ENCODE assay signal across 13 mouse cellular contexts in the genomic region with DNA sequence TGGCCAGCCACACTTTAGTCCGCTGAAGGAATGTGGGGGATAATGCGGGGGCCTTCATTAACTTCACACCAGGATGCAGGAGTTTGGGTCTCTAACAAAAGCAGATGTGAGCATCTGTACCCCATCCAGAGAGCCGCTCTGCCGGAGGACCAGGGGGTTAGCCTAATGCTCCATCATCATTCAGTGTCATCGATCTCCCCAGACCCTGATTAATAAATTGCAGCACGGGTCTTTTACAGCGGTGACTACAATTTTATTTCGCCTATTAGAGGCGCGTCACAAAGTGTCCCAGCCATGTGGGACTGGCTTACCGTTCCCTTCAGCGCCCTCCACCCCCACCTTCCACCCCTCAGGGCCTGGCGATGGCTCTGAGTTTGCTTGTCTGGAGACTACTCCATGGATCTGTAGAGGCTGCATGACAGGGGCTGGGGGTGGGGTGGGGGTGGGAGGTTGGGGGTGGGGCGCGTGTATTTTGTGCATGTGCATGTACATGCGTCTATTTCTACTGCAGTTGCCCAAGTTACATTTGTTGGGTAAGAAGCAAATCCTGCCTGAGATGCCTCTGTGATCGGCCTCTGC.
DNase-seq lines count a peak whose midpoint lies in the region; ATAC-seq and TF ChIP-seq lines count a peak whose summit lies in the region.
"Had no signal": no experiment of that assay in that cellular context is flagged by ENCODE, and none has a peak within 500 bp of the region (broad histone marks: within the 10 kb centered on the region; RNA-seq: fewer than 3 reads in every experiment).

No protein-coding gene starts in this region.

- WGBS in forebrain, embryonic 11.5 days, result 31% methylated on average over 17 of the region's 17 CpGs
- 23% methylated on average over 17 of the region's 17 CpGs for WGBS in forebrain, embryonic 16.5 days
- WGBS in embryonic facial prominence, embryonic 10.5 days, result 39% methylated on average over 17 of the region's 17 CpGs
- WGBS in hindbrain, embryonic 14.5 days, result 25% methylated on average over 17 of the region's 17 CpGs
- 39% methylated on average over 17 of the region's 17 CpGs for WGBS in midbrain, embryonic 14.5 days
- 41% methylated on average over 17 of the region's 17 CpGs for WGBS in lung, postnatal 0 days

- intact Hi-C loops in gastrocnemius, postnatal 14 days (cut with DNase I; ENCODE audit: low total_unique reads), result no loop called here

- TF ChIP-seq EP300 in lung, postnatal 0 days (IDR thresholded peaks at IDR 0.05), result no peak

- H3K27me3 ChIP-seq in forebrain, embryonic 11.5 days (ENCODE audit: control insufficient read depth, insufficient read depth, low read length), result peaks cover 4% of the 10 kb centered on the region
- peaks cover 26% of the 10 kb centered on the region for H3K27me3 ChIP-seq in forebrain, embryonic 16.5 days (replicated peaks; ENCODE audit: control insufficient read depth, insufficient read depth, low read length)
- peaks cover 85% of the 10 kb centered on the region for H3K27me3 ChIP-seq in embryonic facial prominence, embryonic 10.5 days (replicated peaks; ENCODE audit: low read depth, poor library complexity, severe bottlenecking)
- H3K27me3 ChIP-seq in hindbrain, embryonic 14.5 days (ENCODE audit: control insufficient read depth, insufficient read depth, low read length), result no peaks in the 10 kb centered on the region
- no peaks in the 10 kb centered on the region for H3K27me3 ChIP-seq in midbrain, embryonic 14.5 days (ENCODE audit: control insufficient read depth, insufficient read depth, low read length)
- no peaks in the 10 kb centered on the region for H3K27me3 ChIP-seq in lung, postnatal 0 days (replicated peaks; ENCODE audit: insufficient read depth, low read length)
- H3K27me3 ChIP-seq: intestine, embryonic 15.5 days had no signal

- no peak overlapping the region for H3K9ac ChIP-seq in forebrain, embryonic 11.5 days (ENCODE audit: low read length)
- no peak overlapping the region for H3K9ac ChIP-seq in forebrain, embryonic 16.5 days (replicated peaks; ENCODE audit: low read depth, low read length)
- no peak overlapping the region for H3K9ac ChIP-seq in hindbrain, embryonic 14.5 days
- no peak overlapping the region for H3K9ac ChIP-seq in midbrain, embryonic 14.5 days (replicated peaks; ENCODE audit: low read length)
- H3K9ac ChIP-seq in lung, postnatal 0 days (replicated peaks; ENCODE audit: low read depth), result no peak overlapping the region
- H3K9ac ChIP-seq: intestine, embryonic 15.5 days; stomach, embryonic 15.5 days had no signal

- no peak for TF ChIP-seq CTCF in lung, postnatal 0 days (IDR thresholded peaks at IDR 0.05)

- peak; percentile 52 for DNase-seq in forebrain, embryonic 11.5 days (ENCODE audit: low spot score)
- DNase-seq in embryonic facial prominence, embryonic 10.5 days (ENCODE audit: low spot score), result peak; percentile 47
- no peak for DNase-seq in hindbrain, embryonic 14.5 days (ENCODE audit: low spot score)
- DNase-seq in midbrain, embryonic 14.5 days, result no peak
- no peak for DNase-seq in gastrocnemius, postnatal 14 days
- DNase-seq in lung, postnatal 0 days (ENCODE audit: low spot score), result no peak
- DNase-seq: cerebellum, adult 11 months; lung, adult 2 months; thymus, postnatal 25 days had no signal

- H3K4me3 ChIP-seq in forebrain, embryonic 11.5 days (ENCODE audit: low read depth, low read length), result no peak overlapping the region
- no peak overlapping the region for H3K4me3 ChIP-seq in forebrain, embryonic 16.5 days (replicated peaks; ENCODE audit: low read length)
- peak overlapping the region; percentile 26; the same call in 1 of the 2 replicates for H3K4me3 ChIP-seq in embryonic facial prominence, embryonic 10.5 days
- H3K4me3 ChIP-seq in hindbrain, embryonic 14.5 days (replicated peaks; ENCODE audit: low read length), result no peak overlapping the region
- H3K4me3 ChIP-seq in midbrain, embryonic 14.5 days (replicated peaks; ENCODE audit: low read depth, low read length), result no peak overlapping the region
- no peak overlapping the region for H3K4me3 ChIP-seq in lung, postnatal 0 days (ENCODE audit: low read depth, low read length)
- H3K4me3 ChIP-seq: intestine, embryonic 15.5 days; stomach, embryonic 15.5 days had no signal

- H3K4me1 ChIP-seq in forebrain, embryonic 11.5 days (replicated peaks; ENCODE audit: control insufficient read depth, insufficient read depth, low read length), result peaks cover 7% of the 10 kb centered on the region; the same call in 1 of the 2 replicates
- H3K4me1 ChIP-seq in forebrain, embryonic 16.5 days (replicated peaks; ENCODE audit: control insufficient read depth, insufficient read depth, low read length), result peaks cover 9% of the 10 kb centered on the region
- peaks cover 53% of the 10 kb centered on the region for H3K4me1 ChIP-seq in embryonic facial prominence, embryonic 10.5 days
- H3K4me1 ChIP-seq in hindbrain, embryonic 14.5 days (replicated peaks; ENCODE audit: control insufficient read depth, insufficient read depth, low read length), result peaks cover 11% of the 10 kb centered on the region; the same call in 1 of the 2 replicates
- H3K4me1 ChIP-seq in midbrain, embryonic 14.5 days (ENCODE audit: control insufficient read depth, insufficient read depth, low read length), result peaks cover 11% of the 10 kb centered on the region
- no peaks in the 10 kb centered on the region for H3K4me1 ChIP-seq in lung, postnatal 0 days (ENCODE audit: insufficient read depth, low read depth, low read length)
- H3K4me1 ChIP-seq: intestine, embryonic 15.5 days had no signal

- no peaks in the 10 kb centered on the region for H3K36me3 ChIP-seq in forebrain, embryonic 11.5 days (ENCODE audit: control insufficient read depth, insufficient read depth, low read length)
- H3K36me3 ChIP-seq in forebrain, embryonic 16.5 days (ENCODE audit: control insufficient read depth, insufficient read depth), result no peaks in the 10 kb centered on the region
- no peaks in the 10 kb centered on the region for H3K36me3 ChIP-seq in embryonic facial prominence, embryonic 10.5 days (replicated peaks)
- H3K36me3 ChIP-seq in hindbrain, embryonic 14.5 days (replicated peaks; ENCODE audit: control insufficient read depth, insufficient read depth), result no peaks in the 10 kb centered on the region
- H3K36me3 ChIP-seq in midbrain, embryonic 14.5 days (ENCODE audit: control insufficient read depth, insufficient read depth, low read length), result no peaks in the 10 kb centered on the region
- no peaks in the 10 kb centered on the region for H3K36me3 ChIP-seq in lung, postnatal 0 days (ENCODE audit: insufficient read depth, low read length)
- H3K36me3 ChIP-seq: intestine, embryonic 15.5 days; stomach, embryonic 15.5 days had no signal

- H3K27ac ChIP-seq in forebrain, embryonic 11.5 days (ENCODE audit: low read depth, low read length), result no peak overlapping the region
- no peak overlapping the region for H3K27ac ChIP-seq in forebrain, embryonic 16.5 days (ENCODE audit: low read length)
- H3K27ac ChIP-seq in embryonic facial prominence, embryonic 10.5 days (replicated peaks), result peak overlapping the region; percentile 24; the same call in 1 of the 2 replicates
- no peak overlapping the region for H3K27ac ChIP-seq in hindbrain, embryonic 14.5 days
- H3K27ac ChIP-seq in midbrain, embryonic 14.5 days (replicated peaks; ENCODE audit: low read depth, low read length), result no peak overlapping the region
- no peak overlapping the region for H3K27ac ChIP-seq in lung, postnatal 0 days (ENCODE audit: low read length)
- H3K27ac ChIP-seq: intestine, embryonic 15.5 days; stomach, embryonic 15.5 days had no signal

- peak overlapping the region; percentile 13; the same call in 1 of the 2 replicates for H3K4me2 ChIP-seq in forebrain, embryonic 11.5 days (ENCODE audit: low read depth, low read length, severe bottlenecking)
- no peak overlapping the region for H3K4me2 ChIP-seq in forebrain, embryonic 16.5 days (ENCODE audit: low read length)
- peak overlapping the region; percentile 30 for H3K4me2 ChIP-seq in hindbrain, embryonic 14.5 days (replicated peaks)
- H3K4me2 ChIP-seq in midbrain, embryonic 14.5 days (ENCODE audit: low read length), result peak overlapping the region; percentile 12; the same call in 1 of the 2 replicates
- no peak overlapping the region for H3K4me2 ChIP-seq in lung, postnatal 0 days (replicated peaks; ENCODE audit: low read depth, low read length)
- H3K4me2 ChIP-seq: intestine, embryonic 15.5 days; stomach, embryonic 15.5 days had no signal

- no peaks in the 10 kb centered on the region for H3K9me3 ChIP-seq in forebrain, embryonic 11.5 days (ENCODE audit: control insufficient read depth, low read length)
- no peaks in the 10 kb centered on the region for H3K9me3 ChIP-seq in forebrain, embryonic 16.5 days (ENCODE audit: control insufficient read depth, low read length)
- H3K9me3 ChIP-seq in embryonic facial prominence, embryonic 10.5 days, result no peaks in the 10 kb centered on the region
- no peaks in the 10 kb centered on the region for H3K9me3 ChIP-seq in hindbrain, embryonic 14.5 days (ENCODE audit: control insufficient read depth, low read length)
- no peaks in the 10 kb centered on the region for H3K9me3 ChIP-seq in midbrain, embryonic 14.5 days (ENCODE audit: control insufficient read depth, low read length)
- H3K9me3 ChIP-seq in lung, postnatal 0 days (ENCODE audit: low read length), result no peaks in the 10 kb centered on the region
- H3K9me3 ChIP-seq: intestine, embryonic 15.5 days; stomach, embryonic 15.5 days had no signal

- ATAC-seq in forebrain, embryonic 11.5 days (replicated peaks; ENCODE audit: low FRiP score), result no peak
- no peak for ATAC-seq in forebrain, embryonic 16.5 days
- ATAC-seq in hindbrain, embryonic 14.5 days (ENCODE audit: low FRiP score), result peak; percentile 48; the same call in 1 of the 2 replicates
- no peak for ATAC-seq in midbrain, embryonic 14.5 days (ENCODE audit: low FRiP score, low TSS enrichment)
- ATAC-seq in lung, postnatal 0 days, result no peak
- no peak for ATAC-seq in megakaryocyte-erythroid progenitor cell, adult 5-6 weeks (replicated peaks; ENCODE audit: low FRiP score, low TSS enrichment, poor library complexity, severe bottlenecking)
- ATAC-seq: intestine, embryonic 15.5 days had no signal

Comparison
In these comparisons a context has a peak if more than half of its experiments do, and no peak if none do; other contexts are left out.
1. H3K4me2 ChIP-seq: peak in forebrain, embryonic 11.5 days (single experiment), hindbrain, embryonic 14.5 days (single experiment) and midbrain, embryonic 14.5 days (single experiment); none in forebrain, embryonic 16.5 days (single experiment) and lung, postnatal 0 days (single experiment).
2. DNase-seq: peak in forebrain, embryonic 11.5 days (single experiment) and embryonic facial prominence, embryonic 10.5 days (single experiment); none in hindbrain, embryonic 14.5 days (single experiment), midbrain, embryonic 14.5 days (single experiment), gastrocnemius, postnatal 14 days (single experiment) and lung, postnatal 0 days (single experiment).